Mouse (Mus musculus) stomach, embryonic 14.5 days (tissue): ENCODE results near the gene Rnaset2a. TPM values are rescaled to one million over a fixed set of nuclear protein-coding genes. Genes with fewer than 3 reads are reported as not detected.
"Not testable (repeated sequence)": the region's sequence is repeated elsewhere in the genome, so short reads cannot be mapped to it uniquely, and the experiment has no call there.

Experiments
- ATAC-seq: fragments of 200-750 bp; cut with Nextera tagmentation; 2 replicates; pipeline ENCODE4 v1.8.0; 2017; ENCODE audit warnings: low read depth, moderate TSS enrichment; ENCODE audit not compliant: insufficient number of reproducible peaks, insufficient read depth, low FRiP score
- H3K27ac ChIP-seq: fragments of 300-500 bp; sonication (generic); 2 replicates; pipeline ENCODE4 v1.5.1; 2014; ENCODE audit warnings: mild to moderate bottlenecking, low read length, moderate library complexity, mixed read lengths
- H3K27me3 ChIP-seq: fragments of 300-500 bp; sonication (generic); 2 replicates; pipeline ENCODE4 v1.6.1; 2014; ENCODE audit warnings: low read length, control low read depth, mixed read lengths; ENCODE audit not compliant: control insufficient read depth, insufficient read depth
- H3K36me3 ChIP-seq: fragments of 300-500 bp; sonication (generic); 2 replicates; pipeline ENCODE4 v1.6.1; 2014; ENCODE audit warnings: mild to moderate bottlenecking, control low read depth, low read length, moderate library complexity, mixed read lengths; ENCODE audit not compliant: control insufficient read depth, insufficient read depth
- H3K4me1 ChIP-seq: fragments of 300-500 bp; sonication (generic); 2 replicates; pipeline ENCODE4 v1.6.1; 2014; ENCODE audit warnings: low read length, control low read depth, mixed read lengths; ENCODE audit not compliant: control insufficient read depth, insufficient read depth
- H3K4me2 ChIP-seq: fragments of 300-500 bp; sonication (generic); replicated peaks from 2 replicates; pipeline ENCODE4 v1.6.1; 2014; ENCODE audit warnings: low read depth, low read length, control low read depth
- H3K4me3 ChIP-seq: fragments of 300-500 bp; sonication (generic); 2 replicates; pipeline ENCODE4 v1.5.1; 2014; ENCODE audit warnings: low read depth, low read length, control low read depth
- H3K9ac ChIP-seq: fragments of 300-500 bp; sonication (generic); replicated peaks from 2 replicates; pipeline ENCODE4 v1.6.1; 2014; ENCODE audit warnings: low read depth, mild to moderate bottlenecking, control low read depth, low read length, moderate library complexity, mixed read lengths
- H3K9me3 ChIP-seq: fragments of 300-500 bp; sonication (generic); 2 replicates; pipeline ENCODE4 v1.6.1; 2016; ENCODE audit warnings: low read depth, low read length, control low read depth; ENCODE audit not compliant: control insufficient read depth
- whole genome bisulfite sequencing: fragments of 180-500 bp; shearing (Covaris S2); extraction: QIAGEN DNeasy Blood & Tissue Kit; methylation state at CpG from one replicate; pipeline ENCODE4 v1.1.7; 2014; 5-methylcytosine and 5-hydroxymethylcytosine counted together
- polyA plus RNA-seq: library from polyadenylated mRNA; unstranded; fragments of >200 nt; fragmentation: Nextera tagmentation; extraction: Ambion mirVana; gene quantifications from 2 replicates; pipeline ENCODE4 v1.2.1, GENCODE M21; 2014

Gene Rnaset2a
- polyA plus RNA-seq, 1 experiment from 2014 or later = 30.8 TPM

GRCm38 (mm10) chr17:8170331-8170730 is 22.4 kb upstream of the Rnaset2a start:
- Histone ChIP-seq H3K36me3 (peaks cover 44% of the 10 kb centered on the region), H3K4me1 (no peaks in the 10 kb centered on the region), H3K9ac (no peak overlapping the region), H3K27me3 (no peaks in the 10 kb centered on the region), H3K9me3 (no peaks in the 10 kb centered on the region), H3K4me3 (no peak overlapping the region), H3K27ac (no peak overlapping the region), H3K4me2 (no peak overlapping the region)
- no peak for ATAC-seq
- 90% methylated on average over 7 of the region's 7 CpGs for WGBS

GRCm38 (mm10) chr17:8167436-8167835 is 19.5 kb upstream of the Rnaset2a start:
- H3K4me1 ChIP-seq, ATAC-seq, H3K27me3 ChIP-seq, H3K9ac ChIP-seq, H3K9me3 ChIP-seq, H3K4me2 ChIP-seq, H3K4me3 ChIP-seq, H3K27ac ChIP-seq: not testable (repeated sequence)
- over 99% methylated on average over 6 of the region's 8 CpGs for WGBS
- H3K36me3 ChIP-seq = peaks cover 26% of the 10 kb centered on the region; the same call in 1 of the 2 replicates

GRCm38 (mm10) chr17:8166454-8166853 is 18.6 kb upstream of the Rnaset2a start:
- not testable (repeated sequence) for ATAC-seq, H3K4me1 ChIP-seq, H3K27ac ChIP-seq, H3K9ac ChIP-seq, H3K4me3 ChIP-seq, H3K9me3 ChIP-seq, H3K27me3 ChIP-seq
- WGBS = 0% methylated on average over 1 of the region's 3 CpGs
- Histone ChIP-seq H3K4me2 (peak overlapping the region; percentile 30; the same call in 1 of the 2 replicates), H3K36me3 (peaks cover 19% of the 10 kb centered on the region; the same call in 1 of the 2 replicates)

GRCm38 (mm10) chr17:8165977-8166376 is 18.1 kb upstream of the Rnaset2a start:
- Histone ChIP-seq H3K4me2 (peak overlapping the region; percentile 30; the same call in 1 of the 2 replicates), H3K36me3 (peaks cover 14% of the 10 kb centered on the region; the same call in 1 of the 2 replicates), H3K4me3 (peak overlapping the region; percentile 37)
- not testable (repeated sequence) for H3K27me3 ChIP-seq, ATAC-seq, H3K4me1 ChIP-seq, H3K27ac ChIP-seq, H3K9me3 ChIP-seq, H3K9ac ChIP-seq
- 1% methylated on average over 11 of the region's 11 CpGs for WGBS

- 1% methylated on average over 29 of the region's 42 CpGs for WGBS
- H3K9ac ChIP-seq, ATAC-seq, H3K9me3 ChIP-seq, H3K27me3 ChIP-seq, H3K27ac ChIP-seq, H3K4me1 ChIP-seq: not testable (repeated sequence)
- Histone ChIP-seq H3K4me3 (peak overlapping the region; percentile 37), H3K4me2 (peak overlapping the region; percentile 30; the same call in 1 of the 2 replicates), H3K36me3 (peaks cover 12% of the 10 kb centered on the region; the same call in 1 of the 2 replicates)
Observed at GRCm38 (mm10) chr17:8165608-8165945, 17.7 kb upstream of the Rnaset2a start.

GRCm38 (mm10) chr17:8164701-8165607 is 17.1 kb upstream of the Rnaset2a start, which contains the start of gene Fgfr1op:
Fgfr1op (plus strand) TSS chr17:8165501.
- Histone ChIP-seq H3K4me2 (peak within 1 kb of the TSS; percentile 30; the same call in 1 of the 2 replicates), H3K4me3 (peak within 1 kb of the TSS; percentile 37)
- H3K36me3 ChIP-seq, H3K9me3 ChIP-seq, H3K4me1 ChIP-seq, H3K9ac ChIP-seq, H3K27me3 ChIP-seq, H3K27ac ChIP-seq: not testable (repeated sequence)
- peak; percentile 97 for ATAC-seq
- WGBS = 3% methylated on average over 12 of the region's 55 CpGs

- not testable (repeated sequence) for H3K27ac ChIP-seq, H3K4me3 ChIP-seq, H3K4me2 ChIP-seq, H3K4me1 ChIP-seq, H3K9me3 ChIP-seq, H3K36me3 ChIP-seq, ATAC-seq, H3K27me3 ChIP-seq, H3K9ac ChIP-seq
- 52% methylated on average over 2 of the region's 3 CpGs for WGBS
Observed at GRCm38 (mm10) chr17:8160969-8161368, 13.1 kb upstream of the Rnaset2a start.

GRCm38 (mm10) chr17:8158627-8159026 is 10.7 kb upstream of the Rnaset2a start:
- WGBS = no CpG with 5 or more reads among the region's 1 CpGs
- H3K9ac ChIP-seq, H3K27me3 ChIP-seq, H3K4me3 ChIP-seq, H3K36me3 ChIP-seq, H3K9me3 ChIP-seq, ATAC-seq, H3K27ac ChIP-seq, H3K4me1 ChIP-seq, H3K4me2 ChIP-seq: not testable (repeated sequence)
